Mouse (Mus musculus) limb, embryonic 11.5 days (tissue): ENCODE data around the gene Tlr9. TPM values are rescaled to one million over a fixed set of nuclear protein-coding genes. Genes with fewer than 3 reads are reported as not detected.

Source experiments
- ATAC-seq: fragments of 200-750 bp; cut with Nextera tagmentation; 2 replicates; pipeline ENCODE4 v1.8.0; 2017; ENCODE audit warnings: low read depth; ENCODE audit not compliant: insufficient number of reproducible peaks, low FRiP score, low TSS enrichment
- DNase-seq: peaks from one replicate; pipeline ENCODE4 v3.0.0-alpha.2; 2015; ENCODE audit warnings: low spot score
- H3K27ac ChIP-seq: fragments of 300-500 bp; sonication (generic); replicated peaks from 2 replicates; pipeline ENCODE4 v1.5.1; 2014; ENCODE audit warnings: low read depth, mild to moderate bottlenecking, low read length
- H3K27me3 ChIP-seq: fragments of 300-500 bp; sonication (generic); 2 replicates; pipeline ENCODE4 v1.6.1; 2014; ENCODE audit warnings: mild to moderate bottlenecking, low read length, mixed read lengths; ENCODE audit not compliant: control insufficient read depth, insufficient read depth
- H3K36me3 ChIP-seq: fragments of 300-500 bp; sonication (generic); 2 replicates; pipeline ENCODE4 v1.6.1; 2014; ENCODE audit warnings: mild to moderate bottlenecking, low read length, moderate library complexity, mixed read lengths; ENCODE audit not compliant: control insufficient read depth, insufficient read depth
- H3K4me1 ChIP-seq: fragments of 300-500 bp; sonication (generic); 2 replicates; pipeline ENCODE4 v1.6.1; 2014; ENCODE audit warnings: low read length, mixed read lengths; ENCODE audit not compliant: control insufficient read depth, insufficient read depth
- H3K4me2 ChIP-seq: fragments of 300-500 bp; sonication (generic); 2 replicates; pipeline ENCODE4 v1.6.1; 2014; ENCODE audit warnings: low read depth, mild to moderate bottlenecking, moderate library complexity; ENCODE audit not compliant: severe bottlenecking
- H3K4me3 ChIP-seq: fragments of 300-500 bp; sonication (generic); 2 replicates; pipeline ENCODE4 v1.5.1; 2014; ENCODE audit warnings: low read depth, low read length
- H3K9ac ChIP-seq: fragments of 300-500 bp; sonication (generic); 2 replicates; pipeline ENCODE4 v1.6.1; 2014; ENCODE audit warnings: mild to moderate bottlenecking, low read length
- H3K9me3 ChIP-seq: fragments of 300-500 bp; sonication (generic); 2 replicates; pipeline ENCODE4 v1.6.1; 2016; ENCODE audit warnings: low read length; ENCODE audit not compliant: control insufficient read depth
- WGBS: fragments of 180-500 bp; shearing (Covaris S2); extraction: QIAGEN DNeasy Blood & Tissue Kit; methylation state at CpG from one replicate; pipeline ENCODE4 v1.1.7; 2014; 5-methylcytosine and 5-hydroxymethylcytosine counted together
- polyA plus RNA-seq: library from polyadenylated mRNA; unstranded; fragments of >200 nt; fragmentation: Nextera tagmentation; extraction: Ambion mirVana; gene quantifications from 2 replicates; pipeline ENCODE4 v1.2.1, GENCODE M21; 2014

Gene Tlr9
- polyA plus RNA-seq, 1 experiment from 2014 or later: not detected

- Histone ChIP-seq H3K4me3 (no peak overlapping the region), H3K27me3 (no peaks in the 10 kb centered on the region), H3K27ac (no peak overlapping the region), H3K4me2 (no peak overlapping the region), H3K4me1 (no peaks in the 10 kb centered on the region), H3K9me3 (no peaks in the 10 kb centered on the region), H3K36me3 (peaks cover 26% of the 10 kb centered on the region), H3K9ac (no peak overlapping the region)
- DNase-seq (no peak), ATAC-seq (no peak)
- WGBS: 92% methylated on average over 5 of the region's 5 CpGs
These were observed 38.4 kb upstream of the Tlr9 start for GRCm38 (mm10) chr9:106183996-106184395.

DNA sequence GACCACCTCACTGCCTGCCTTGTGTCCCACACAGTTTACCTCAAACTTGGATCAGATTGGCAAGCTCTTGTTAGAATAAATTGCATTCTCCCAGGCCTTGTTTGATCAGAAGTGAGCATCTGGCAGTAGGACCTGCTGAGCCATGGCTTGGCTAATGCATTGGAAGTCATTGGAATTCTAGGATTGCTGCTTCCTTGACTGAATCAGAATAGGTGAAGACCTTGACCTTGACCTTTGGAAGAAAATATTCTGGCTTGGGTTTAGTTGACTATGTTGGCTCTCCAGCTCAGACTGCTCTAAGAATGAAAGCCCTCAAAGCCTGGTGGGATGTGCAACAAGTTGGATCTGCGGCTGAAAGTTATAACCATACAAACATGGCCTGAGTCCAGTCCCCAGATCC, 31.0 kb upstream of the Tlr9 start:
- 91% methylated on average over 1 of the region's 1 CpGs for WGBS
- H3K9me3 ChIP-seq: no peaks in the 10 kb centered on the region

DNA sequence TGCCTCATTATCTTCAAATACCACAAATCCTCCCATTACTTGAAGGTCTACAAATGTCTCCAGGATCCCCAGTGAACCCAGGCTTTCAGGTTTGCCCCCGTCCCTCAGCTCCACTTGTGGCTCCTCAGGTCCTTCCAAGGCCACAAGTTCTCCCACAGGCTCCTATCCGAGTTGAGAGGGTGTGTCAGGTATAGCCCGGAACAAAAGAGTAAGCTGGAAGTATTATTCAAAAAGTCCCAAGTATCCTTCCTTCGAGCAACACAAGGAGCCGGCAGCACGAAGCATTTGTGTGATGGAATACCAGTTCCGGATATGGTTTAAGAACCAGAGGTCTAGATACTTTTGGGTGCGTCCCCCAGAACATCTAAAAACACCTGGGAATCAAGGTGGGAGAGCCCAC, 30.4 kb upstream of the Tlr9 start:
- DNase-seq (no peak), ATAC-seq (no peak)
- Histone ChIP-seq H3K27ac (no peak overlapping the region), H3K4me3 (no peak overlapping the region), H3K27me3 (no peaks in the 10 kb centered on the region), H3K36me3 (peaks cover 26% of the 10 kb centered on the region), H3K9ac (no peak overlapping the region), H3K4me2 (no peak overlapping the region), H3K4me1 (no peaks in the 10 kb centered on the region), H3K9me3 (no peaks in the 10 kb centered on the region)
- WGBS: 94% methylated on average over 8 of the region's 8 CpGs

More for the DNA sequence above, 31.0 kb upstream of the Tlr9 start:
- Histone ChIP-seq H3K4me3 (no peak overlapping the region), H3K36me3 (peaks cover 26% of the 10 kb centered on the region), H3K4me2 (no peak overlapping the region), H3K9ac (no peak overlapping the region), H3K27ac (no peak overlapping the region), H3K4me1 (no peaks in the 10 kb centered on the region), H3K27me3 (no peaks in the 10 kb centered on the region)
- DNase-seq (no peak), ATAC-seq (no peak)

GRCm38 (mm10) chr9:106192998-106193397, 29.4 kb upstream of the Tlr9 start:
- H3K36me3 ChIP-seq: peaks cover 23% of the 10 kb centered on the region
- no peak for ATAC-seq
- H3K9ac ChIP-seq: no peak overlapping the region
- WGBS: 93% methylated on average over 1 of the region's 1 CpGs
- H3K27ac ChIP-seq: no peak overlapping the region
- no peaks in the 10 kb centered on the region for H3K27me3 ChIP-seq
- no peaks in the 10 kb centered on the region for H3K9me3 ChIP-seq
- H3K4me3 ChIP-seq: no peak overlapping the region
- 0 out of 2 replicates have a peak, but pooled peaks cover 2% of the 10 kb centered on the region for H3K4me1 ChIP-seq
- no peak overlapping the region for H3K4me2 ChIP-seq
- no peak for DNase-seq

- DNase-seq (no peak), ATAC-seq (no peak)
- no peak overlapping the region for H3K9ac ChIP-seq
- WGBS: 94% methylated on average over 8 of the region's 8 CpGs
- no peaks in the 10 kb centered on the region for H3K27me3 ChIP-seq
- peaks cover 21% of the 10 kb centered on the region for H3K36me3 ChIP-seq
- 0 out of 2 replicates have a peak, but pooled peaks cover 2% of the 10 kb centered on the region for H3K4me1 ChIP-seq
- no peak overlapping the region for H3K27ac ChIP-seq
- no peak overlapping the region for H3K4me2 ChIP-seq
- no peaks in the 10 kb centered on the region for H3K9me3 ChIP-seq
- no peak overlapping the region for H3K4me3 ChIP-seq
These were observed 28.2 kb upstream of the Tlr9 start for GRCm38 (mm10) chr9:106193930-106194807.

DNA sequence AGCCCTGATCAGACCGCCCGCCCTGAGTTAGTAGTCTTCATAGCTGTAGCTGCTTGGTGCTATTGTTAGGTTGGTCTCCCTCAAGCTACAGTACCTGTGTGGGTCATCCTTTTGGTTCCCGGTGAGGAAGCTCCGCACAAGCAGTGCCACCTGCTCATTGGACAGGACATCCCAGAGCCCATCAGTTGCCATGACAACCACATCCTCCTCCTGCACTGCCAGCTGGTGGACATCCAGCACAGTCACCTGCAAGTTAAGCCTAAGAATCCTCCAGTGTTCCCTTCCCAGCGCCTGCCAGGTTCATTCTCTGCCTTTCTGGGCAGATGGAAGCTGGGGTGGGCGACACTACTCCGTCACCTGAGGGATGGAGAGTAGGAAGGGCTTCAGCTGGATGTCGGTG, 26.7 kb upstream of the Tlr9 start:
- Histone ChIP-seq H3K36me3 (peaks cover 10% of the 10 kb centered on the region; the same call in 1 of the 2 replicates), H3K4me2 (no peak overlapping the region), H3K9me3 (no peaks in the 10 kb centered on the region), H3K27me3 (no peaks in the 10 kb centered on the region), H3K4me1 (0 out of 2 replicates have a peak, but pooled peaks cover 5% of the 10 kb centered on the region), H3K27ac (no peak overlapping the region), H3K9ac (no peak overlapping the region), H3K4me3 (no peak overlapping the region)
- no peak for DNase-seq
- no peak for ATAC-seq
- 92% methylated on average over 8 of the region's 8 CpGs for WGBS

DNA sequence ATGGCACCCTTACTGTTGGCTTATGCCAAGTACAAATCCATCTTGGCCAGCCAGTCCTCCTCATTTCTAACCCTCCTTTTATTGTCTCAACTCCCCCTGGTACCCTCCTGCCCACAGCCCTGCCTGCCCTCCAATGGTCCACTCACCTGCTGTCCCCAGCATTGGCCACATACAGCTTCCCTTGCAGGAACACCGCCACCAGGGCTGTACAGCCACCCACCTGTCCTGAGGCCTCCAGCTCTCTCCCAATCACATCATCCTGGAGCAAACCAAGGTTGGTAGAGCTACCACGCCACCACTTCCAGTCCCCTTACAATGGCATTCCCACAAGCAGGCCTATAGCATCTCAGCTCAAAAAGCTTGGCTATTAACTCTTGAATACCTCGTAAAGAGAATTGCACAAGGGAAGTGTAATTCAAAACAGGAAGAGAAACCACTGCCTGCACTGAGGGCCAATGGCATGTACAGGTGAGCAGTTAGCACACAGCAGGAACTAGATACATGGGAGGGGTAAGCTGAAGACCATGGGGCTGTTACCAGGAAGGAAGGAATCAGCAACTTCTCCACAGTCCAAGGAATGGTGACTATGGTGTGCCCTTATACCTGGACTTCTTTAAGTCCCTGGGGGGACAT, 25.2 kb upstream of the Tlr9 start:
- peaks cover 5% of the 10 kb centered on the region; the same call in 1 of the 2 replicates for H3K36me3 ChIP-seq
- ATAC-seq (no peak), DNase-seq (no peak)
- WGBS: 73% methylated on average over 3 of the region's 3 CpGs
- H3K9ac ChIP-seq: no peak overlapping the region
- no peak overlapping the region for H3K4me2 ChIP-seq
- H3K9me3 ChIP-seq: no peaks in the 10 kb centered on the region
- H3K4me1 ChIP-seq: 0 out of 2 replicates have a peak, but pooled peaks cover 5% of the 10 kb centered on the region
- H3K27me3 ChIP-seq: no peaks in the 10 kb centered on the region
- H3K27ac ChIP-seq: no peak overlapping the region
- no peak overlapping the region for H3K4me3 ChIP-seq

DNA sequence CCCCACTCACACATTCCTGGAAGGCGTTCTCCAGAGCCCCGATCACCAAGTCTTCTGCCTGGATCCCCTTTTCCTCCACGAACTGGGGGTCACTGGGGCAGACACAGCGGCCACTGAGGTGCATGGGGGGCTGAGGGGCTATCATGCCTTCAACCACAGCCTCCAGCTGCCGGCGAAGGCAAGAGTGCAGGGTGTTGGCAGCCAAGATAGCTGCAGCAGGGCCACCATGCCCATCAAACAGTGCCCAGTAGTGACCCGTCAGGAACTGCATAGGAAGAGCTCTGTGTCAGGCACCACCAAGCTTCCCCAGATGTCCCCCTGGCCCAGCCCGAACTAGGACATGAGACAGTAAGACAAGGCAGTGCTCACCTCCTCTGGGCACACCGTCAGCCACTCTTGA, 24.7 kb upstream of the Tlr9 start:
- Histone ChIP-seq H3K4me2 (peak overlapping the region; percentile 57; the same call in 1 of the 2 replicates), H3K27me3 (no peaks in the 10 kb centered on the region), H3K4me3 (no peak overlapping the region), H3K27ac (no peak overlapping the region), H3K4me1 (0 out of 2 replicates have a peak, but pooled peaks cover 5% of the 10 kb centered on the region), H3K9ac (no peak overlapping the region), H3K9me3 (no peaks in the 10 kb centered on the region), H3K36me3 (peaks cover 5% of the 10 kb centered on the region; the same call in 1 of the 2 replicates)
- 93% methylated on average over 9 of the region's 9 CpGs for WGBS
- ATAC-seq (no peak), DNase-seq (no peak)
